Mouse (Mus musculus) kidney, adult 11 months (tissue): ENCODE measurements at regions not wholly inside any gene's neighbourhood (a gene's known extent, or its start where the extent isn't known, plus 50 kb on each side); places are given as distances from the start of the nearest gene placed in this dataset.

Experiments
- DNase-seq: peaks from one replicate; pipeline ENCODE4 v3.0.0; 2022

DNA sequence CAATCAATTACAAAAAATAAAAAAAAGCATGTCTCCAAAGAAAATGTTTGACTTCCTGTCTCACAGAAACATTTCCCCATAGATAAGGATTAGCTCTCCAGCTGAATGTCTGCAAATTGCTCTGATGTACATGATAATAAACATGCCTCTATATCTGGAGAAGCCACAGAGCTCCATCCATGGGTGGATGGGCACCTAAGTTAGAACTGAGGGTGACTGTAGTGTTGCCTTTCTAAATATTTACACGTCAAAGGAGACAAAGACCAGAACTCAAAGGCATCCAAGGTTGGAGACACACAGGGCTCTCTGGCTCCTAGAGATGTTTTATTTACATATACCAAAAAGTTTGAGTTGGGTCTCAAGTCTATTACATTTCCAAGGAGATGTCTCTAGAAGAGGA is 427.1 kb upstream of the Map3k7 start:
- no peak for DNase-seq

DNA sequence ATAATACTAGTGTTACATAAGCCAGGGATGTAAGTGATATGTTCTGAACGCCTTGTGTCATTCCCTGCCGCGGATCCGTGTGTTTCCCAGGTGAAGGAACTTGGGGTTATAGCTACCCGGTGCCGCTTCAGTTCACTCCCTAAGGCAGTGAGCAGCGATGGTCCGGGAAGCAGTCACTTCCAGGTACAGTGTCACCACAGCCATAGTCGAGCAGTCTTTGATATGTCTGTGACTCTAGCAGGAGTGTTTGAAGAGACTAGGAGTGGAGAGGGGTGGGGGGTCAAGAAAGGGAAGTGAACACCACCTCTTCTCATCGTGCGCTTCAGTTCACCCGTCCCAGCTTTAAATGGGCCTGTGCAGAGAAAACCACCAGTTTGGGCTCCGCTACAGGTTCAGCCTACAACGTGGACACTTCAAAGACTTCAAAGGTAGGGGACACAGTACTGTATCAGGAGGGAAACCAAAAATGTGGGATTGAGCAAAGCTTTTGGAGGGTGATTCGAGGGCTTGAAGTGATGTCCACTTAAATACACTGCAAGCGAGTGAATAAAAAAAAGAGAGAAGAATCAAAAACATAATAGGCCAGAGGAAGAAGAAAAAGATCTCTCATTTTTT is 410.0 kb upstream of the Map3k7 start:
- DNase-seq, result no peak

DNA sequence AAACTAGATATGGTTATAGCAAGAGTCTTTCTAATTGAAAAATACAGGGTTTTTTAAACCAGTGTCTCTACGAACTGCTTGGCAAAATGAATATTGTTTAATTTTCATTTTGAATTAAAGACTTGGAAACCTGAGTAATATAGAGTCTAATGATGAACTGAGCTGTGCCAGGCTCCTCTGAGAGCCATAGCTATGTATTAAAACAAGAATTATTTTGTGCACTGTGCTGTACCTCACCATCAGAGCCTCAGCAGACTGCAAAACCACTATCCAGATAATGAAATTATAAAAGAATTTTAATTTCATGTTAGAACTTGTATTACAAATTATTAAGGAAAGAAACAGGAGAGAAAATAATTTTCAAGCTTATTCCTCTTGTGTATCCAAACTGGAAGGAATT is 408.8 kb upstream of the Map3k7 start:
- DNase-seq, result no peak

DNA sequence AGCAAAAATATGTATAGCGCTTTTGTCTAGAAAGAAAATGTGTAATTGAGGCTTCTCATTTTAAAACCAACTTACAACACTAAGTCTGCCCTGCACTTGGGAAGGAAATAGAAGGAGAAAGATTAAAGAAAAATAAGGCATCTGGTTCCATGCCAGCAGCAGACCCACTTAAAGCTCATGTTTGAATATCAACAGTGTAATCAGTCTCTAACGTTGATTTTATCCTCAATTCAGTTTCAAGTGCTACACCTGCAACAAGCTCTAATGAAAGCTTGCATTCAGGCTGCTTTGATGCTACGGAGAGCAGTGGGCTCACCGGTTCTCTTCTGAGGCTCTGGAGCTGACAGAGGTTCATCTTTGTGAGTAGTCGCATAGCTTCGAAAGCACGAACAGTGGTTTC is 406.6 kb upstream of the Map3k7 start:
- DNase-seq, result no peak

DNA sequence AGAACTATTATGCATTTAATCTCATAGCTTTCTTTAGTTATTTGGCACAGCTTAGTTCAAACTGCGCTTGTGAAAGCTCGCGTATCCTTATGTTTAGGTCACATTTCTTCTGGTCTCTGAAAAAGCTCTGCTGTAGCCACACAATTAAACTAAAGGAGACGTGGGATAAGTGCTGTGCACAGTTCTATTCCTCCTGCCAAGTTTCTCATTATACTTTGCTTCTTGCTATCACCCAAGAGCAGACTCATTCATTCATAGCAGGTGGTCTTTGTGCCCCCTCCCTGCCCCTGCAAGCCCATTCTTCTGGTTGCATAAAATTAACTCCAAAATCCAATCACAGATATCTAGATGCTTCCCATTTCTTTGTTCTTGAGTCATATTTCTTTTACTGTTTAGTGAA is 403.6 kb upstream of the Map3k7 start:
- DNase-seq, result no peak

DNA sequence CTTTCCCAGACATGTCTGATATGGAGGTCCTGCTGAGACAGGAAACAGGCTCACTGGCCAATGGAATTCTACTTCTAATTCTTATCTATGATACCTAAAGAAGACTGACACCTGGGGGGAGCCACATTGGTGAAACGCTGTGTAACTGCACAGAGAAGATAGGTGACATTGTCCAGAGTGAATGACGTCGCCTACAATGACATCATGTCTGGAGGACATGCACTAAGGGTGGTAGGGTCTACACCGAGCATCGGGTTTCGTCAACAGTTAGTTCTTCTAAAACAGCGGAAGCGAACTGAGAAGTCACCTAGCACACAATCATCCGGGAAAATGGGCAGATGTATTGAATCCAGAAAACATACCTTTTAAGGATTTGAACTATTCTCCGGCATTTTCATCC is 402.7 kb upstream of the Map3k7 start:
- no peak for DNase-seq

DNA sequence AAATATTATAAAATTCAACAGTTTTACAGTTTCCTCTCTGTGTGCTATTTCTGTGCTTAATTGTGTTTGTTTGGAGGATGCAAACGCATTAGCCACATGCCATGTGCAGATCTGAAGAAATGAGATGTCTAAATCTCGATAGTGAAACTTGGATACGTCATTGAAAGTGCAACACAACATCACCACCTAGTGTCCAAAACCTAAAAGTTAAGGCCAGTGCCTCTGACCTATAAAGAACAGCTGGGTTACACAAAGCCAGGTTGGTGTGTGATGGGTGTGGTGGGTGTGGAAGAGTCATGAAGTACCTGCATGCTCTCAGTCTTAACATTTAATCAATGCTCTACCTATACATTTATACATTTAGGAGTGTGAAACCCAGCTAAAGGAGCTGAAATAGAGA is 402.1 kb upstream of the Map3k7 start:
- no peak for DNase-seq

DNA sequence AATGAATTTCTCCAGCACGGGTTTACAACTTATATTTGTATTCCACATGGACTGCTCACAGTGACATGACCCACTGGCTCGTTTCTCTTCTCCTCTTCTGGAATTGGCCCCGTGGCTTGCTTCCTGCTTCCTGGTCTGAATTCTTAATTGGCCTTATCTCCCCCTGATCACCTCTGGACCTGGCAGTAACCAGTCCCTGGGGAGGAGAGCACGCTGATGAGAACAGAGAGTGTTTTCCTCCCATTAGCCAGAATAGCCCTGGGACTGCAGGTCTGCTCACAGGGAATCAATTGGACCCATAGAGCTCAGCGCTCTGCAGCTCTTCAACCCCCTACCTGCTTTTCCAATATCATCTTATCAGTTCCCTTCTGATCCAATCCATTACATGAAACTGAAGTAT is 397.7 kb upstream of the Map3k7 start:
- no peak for DNase-seq

DNA sequence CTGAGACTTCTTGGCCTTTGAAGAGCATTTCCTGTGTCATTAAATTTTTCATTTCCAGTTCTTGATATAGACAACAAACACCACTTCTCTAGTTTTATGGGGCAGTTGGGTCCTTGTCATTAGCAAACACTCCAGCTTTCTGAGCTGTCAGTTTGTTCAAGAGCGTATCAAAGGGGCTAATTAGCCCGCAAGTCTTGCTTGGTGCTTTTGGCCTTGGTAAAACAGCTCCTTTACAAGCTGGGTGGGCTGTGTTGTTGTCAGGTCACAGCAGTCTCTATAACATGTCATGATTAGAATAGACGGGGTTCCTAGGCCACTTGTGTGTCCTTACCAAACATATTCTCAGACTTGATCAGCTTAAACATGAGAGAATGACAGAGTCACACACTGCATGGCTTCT is 397.1 kb upstream of the Map3k7 start:
- no peak for DNase-seq

DNA sequence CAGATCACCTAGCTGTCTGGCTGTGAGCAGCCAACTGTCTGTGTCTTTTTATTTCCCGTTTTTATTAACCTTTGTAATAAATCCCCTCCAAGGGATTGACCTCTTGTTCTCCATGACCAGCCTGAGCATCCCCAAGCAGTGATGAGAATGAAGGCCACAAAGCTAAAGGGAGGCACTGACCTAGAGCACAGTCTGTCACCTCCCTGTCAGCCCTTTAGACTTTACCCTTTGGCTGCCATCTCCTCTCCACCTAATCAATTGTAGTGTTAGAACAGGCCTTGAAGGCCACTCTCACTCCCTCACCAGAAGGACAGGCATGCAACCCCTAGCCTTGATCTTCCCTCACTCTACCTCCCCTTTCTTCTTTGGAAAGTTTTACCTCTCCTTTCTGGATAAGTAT is 394.2 kb upstream of the Map3k7 start:
- no peak for DNase-seq

DNA sequence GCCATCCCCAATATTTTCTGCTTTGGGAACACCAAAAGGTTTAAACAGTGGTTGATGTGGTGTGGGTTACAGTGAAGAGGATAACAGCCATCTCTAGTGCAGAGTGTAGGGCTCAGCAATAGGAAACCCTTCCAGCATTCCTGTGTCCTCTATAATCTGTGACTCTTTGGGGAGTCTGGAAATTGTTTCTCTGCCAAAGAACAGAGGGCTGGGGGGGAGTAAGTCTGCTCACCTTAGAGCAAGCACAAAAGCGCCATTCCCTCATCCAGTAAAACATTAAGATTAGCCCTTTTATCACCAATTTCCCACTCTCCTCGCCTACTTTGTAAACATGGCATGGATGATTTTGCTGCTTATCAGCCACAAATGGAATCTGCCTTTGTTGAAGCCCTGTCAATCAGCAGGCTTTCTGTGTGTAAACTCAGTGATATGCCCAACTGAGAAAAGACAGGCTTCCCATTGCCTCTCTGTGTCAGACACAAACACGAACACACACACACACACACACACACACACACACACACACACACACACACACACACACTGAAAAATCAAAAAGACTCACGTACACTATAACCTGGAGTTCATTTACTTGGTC is 386.8 kb upstream of the Map3k7 start:
- DNase-seq, result no peak

DNA sequence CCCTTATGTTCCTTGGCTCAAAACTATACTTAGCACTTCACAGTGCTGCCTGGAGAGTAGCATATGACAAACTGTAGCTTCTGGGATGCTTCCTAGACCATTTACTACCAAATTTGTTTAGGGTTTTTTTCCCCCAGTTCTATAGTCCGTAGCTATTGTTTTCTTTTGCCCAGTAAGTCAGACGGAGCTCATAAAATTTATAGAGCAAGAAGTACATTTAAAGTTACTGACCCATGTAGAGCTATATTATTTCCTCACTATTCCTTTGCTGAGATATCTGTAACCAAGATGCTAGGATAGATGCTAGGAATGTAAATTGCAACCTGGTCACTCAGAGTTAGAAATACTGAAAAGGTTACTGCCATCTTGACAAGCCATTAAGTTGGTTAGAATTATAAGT is 380.4 kb upstream of the Map3k7 start:
- DNase-seq, result no peak

DNA sequence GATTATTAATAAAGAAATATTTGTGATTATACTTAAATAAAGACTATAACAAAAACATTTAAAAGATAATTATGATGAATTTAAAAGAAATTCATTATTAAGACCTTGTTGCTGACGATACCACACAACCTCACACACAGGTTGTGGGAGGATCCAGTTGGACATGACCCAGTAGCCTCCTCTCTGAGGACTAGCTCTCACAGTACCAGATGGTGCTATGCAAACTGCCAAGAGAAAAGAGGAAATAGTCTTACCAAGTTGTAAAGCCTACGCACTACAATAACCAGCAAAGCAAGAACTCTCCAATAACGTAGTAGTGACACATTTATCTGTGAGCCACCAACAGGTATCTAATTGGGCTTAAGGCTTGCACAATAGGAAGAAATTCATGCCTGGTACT is 379.7 kb upstream of the Map3k7 start:
- no peak for DNase-seq

DNA sequence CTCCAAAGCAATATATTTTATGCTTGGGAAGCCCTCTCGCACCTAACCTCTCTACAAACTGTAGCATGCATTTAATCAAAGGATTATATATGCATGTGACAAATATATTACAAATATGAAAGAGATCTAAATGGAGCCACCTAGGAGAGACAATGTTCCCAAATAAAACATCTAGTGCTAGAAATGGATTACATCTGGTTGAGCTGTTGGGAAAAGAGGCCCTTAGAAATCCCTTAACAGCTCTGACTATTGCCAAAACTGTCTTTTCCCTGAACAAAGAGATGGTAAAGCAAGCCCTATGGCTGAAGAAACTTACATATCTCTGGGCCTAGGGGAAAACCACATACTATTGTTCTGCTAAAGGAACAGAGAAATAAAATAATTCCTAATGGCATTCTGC is 369.8 kb upstream of the Map3k7 start:
- no peak for DNase-seq

DNA sequence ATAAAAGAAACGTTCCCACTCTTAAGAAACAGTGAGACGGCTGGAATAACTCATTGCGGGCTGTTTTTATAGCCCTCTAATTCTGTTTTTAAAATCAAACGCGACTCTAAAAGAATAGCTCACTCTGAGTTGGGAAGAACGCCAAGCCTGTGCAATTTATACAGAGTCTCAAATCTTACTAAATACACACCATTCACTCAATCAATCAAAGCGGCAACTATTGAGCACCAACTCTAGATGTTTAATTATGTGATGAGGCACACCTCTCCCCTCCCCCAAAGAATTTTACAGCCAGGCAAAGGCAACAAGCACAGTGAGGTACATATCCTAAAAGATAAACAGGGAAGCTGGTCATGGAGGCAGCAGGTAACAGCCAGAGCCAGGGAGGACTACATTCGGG is 362.4 kb upstream of the Map3k7 start:
- DNase-seq, result no peak

DNA sequence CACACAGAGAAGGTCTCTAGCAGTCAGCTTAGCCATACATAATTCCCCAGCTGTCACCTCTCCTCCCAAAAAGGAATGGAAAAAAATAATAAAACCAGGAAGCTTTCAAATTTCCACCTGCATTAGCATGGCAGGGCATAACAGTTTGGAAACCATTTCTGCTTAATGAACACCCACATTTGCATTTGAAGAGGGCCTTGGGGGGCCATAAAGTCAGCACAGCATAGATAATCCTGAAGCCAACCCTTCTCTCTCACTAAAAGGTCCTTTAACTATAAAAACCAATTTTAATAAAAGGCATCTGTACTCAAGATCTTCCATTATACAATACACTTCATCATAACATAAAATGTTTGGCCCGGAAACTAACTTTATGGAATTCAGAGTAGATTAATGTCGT is 360.1 kb upstream of the Map3k7 start:
- DNase-seq, result no peak

DNA sequence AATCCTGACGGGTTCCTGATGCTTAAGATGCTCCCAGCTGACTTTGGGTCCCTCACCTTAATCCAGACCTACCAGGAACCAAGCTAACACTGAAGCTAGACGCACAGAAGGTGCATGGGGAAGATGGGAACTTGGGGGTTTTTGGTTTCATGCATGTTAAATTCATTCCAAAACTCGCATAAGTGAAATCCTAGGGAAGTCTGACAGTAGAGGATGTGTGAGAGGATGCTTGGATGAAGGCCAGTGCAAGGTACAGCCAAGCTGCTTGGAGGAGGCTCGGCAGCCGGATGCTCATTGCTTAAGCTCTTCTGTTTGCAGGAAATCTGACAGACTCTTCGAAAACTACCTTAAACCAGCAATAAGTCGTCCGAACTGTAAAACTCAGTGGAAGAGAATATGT is 355.1 kb upstream of the Map3k7 start:
- DNase-seq, result no peak

DNA sequence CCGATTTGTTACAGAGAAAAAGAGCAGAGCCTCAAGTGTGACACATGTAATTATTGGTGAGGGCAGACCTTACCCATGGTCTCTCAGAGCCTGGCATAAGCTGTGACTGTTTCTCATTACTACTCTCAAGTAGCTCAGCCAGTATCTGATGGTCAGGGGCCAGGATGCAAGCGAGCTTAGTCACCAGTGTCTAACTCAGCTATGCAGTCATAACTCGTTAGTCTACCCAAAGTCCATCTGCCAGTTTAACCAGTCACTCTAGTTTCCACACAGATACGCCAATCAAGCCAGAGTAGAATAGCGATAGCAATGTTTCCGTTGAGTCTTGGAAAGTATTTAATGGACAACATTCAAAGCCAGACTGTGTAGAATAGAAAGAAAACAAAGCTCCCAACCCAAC is 354.3 kb upstream of the Map3k7 start:
- DNase-seq, result no peak

DNA sequence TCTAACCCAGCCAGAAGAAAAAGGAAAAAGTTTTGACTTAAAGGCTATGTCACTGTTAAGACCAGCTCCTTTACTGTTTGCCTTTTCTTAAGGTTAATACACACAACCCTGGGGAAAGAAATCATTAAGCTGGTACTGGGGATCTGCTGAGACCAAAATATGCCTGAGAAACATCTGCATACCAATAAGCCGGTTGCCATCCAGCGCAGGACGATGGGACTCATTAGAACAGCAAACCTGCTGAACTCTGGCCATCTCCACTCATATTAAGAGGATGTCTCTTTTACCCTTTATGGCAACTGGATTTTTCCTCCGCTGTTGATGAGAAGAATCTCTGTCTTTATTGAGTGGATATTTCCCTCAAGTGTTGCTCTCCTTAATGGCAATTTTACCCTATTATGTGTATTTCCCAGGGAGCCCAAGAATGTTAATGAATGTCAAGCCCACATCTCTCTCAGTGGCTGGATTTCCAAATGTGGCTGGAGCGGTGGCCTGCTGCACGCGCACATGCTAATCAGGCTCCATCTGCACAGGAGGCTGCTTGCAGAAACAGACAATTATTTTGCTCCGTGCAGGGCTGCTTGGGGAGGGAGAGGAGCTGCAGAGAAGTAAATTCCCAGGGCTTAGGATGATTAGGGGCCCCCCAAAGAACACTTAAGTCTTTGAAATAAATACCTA is 351.6 kb upstream of the Map3k7 start:
- DNase-seq, result no peak

DNA sequence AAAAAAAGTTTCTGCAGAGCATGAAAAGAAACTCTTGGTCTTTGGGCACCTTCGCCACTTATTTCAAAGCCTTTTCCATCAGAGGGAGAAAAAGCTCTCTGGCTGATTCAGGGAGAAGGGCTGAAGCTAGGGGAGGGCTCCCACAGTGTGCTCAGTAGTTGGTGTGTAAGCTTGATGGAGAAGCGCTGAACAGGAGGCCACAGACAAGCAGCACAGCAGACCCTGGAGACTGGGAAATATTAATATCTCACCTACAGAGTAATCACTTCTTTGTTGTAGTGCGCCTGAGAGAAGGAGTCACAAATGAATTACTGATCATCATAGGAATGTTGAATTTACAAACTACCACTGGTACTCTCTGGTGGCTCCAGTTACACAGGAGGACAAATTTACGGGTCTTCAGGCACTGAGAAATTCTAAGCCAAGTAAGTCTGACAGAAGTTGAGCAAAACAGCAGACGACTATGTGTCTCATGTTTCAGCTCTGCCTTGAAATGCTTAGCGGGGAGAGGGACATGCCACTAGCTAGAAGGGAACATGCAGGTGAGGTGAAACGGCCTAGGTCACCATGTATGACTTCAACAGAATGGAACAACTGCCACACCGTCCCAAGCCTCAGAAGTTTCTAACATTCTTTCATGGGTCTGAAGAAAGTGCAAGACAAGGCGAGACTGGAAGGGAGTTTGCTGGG is 350.9 kb upstream of the Map3k7 start:
- DNase-seq, result no peak

DNA sequence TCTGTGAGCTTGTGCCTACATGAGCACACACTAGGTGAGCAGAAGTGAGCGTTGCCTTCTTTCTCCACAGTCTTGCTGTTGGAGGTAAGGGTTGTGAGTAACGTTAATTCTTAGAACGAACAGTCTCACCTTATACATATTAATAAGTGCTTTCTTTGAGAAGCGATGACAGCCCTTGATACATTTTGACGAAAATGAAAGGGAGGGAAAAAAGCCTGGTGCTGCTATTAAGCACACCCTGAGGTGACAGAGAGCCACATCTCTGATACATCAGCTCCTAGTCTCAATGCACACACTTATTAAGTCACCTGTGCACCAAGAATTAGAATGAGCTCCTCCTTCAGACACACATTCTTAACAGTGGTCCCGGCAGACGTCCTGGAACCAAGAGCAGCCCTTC is 346.3 kb upstream of the Map3k7 start:
- no peak for DNase-seq

DNA sequence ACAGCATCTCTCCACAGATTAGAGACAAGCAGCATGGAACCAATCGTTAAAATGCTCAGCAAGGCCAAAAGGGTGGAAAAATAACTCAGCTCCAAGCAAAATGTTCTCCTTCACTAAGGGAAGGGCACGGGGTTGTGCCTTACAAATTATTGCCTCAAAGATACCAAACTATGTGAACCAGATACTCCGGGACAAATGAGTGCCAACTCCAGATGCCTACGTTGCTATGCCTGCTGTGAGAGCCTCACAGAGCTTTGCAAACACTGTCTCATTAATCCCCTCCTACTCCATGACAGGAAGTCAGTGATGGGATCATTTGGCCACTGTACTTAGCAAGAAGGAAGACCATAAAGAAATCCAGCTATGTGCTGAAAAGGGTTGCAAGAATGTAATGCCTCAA is 345.9 kb upstream of the Map3k7 start:
- DNase-seq, result no peak

DNA sequence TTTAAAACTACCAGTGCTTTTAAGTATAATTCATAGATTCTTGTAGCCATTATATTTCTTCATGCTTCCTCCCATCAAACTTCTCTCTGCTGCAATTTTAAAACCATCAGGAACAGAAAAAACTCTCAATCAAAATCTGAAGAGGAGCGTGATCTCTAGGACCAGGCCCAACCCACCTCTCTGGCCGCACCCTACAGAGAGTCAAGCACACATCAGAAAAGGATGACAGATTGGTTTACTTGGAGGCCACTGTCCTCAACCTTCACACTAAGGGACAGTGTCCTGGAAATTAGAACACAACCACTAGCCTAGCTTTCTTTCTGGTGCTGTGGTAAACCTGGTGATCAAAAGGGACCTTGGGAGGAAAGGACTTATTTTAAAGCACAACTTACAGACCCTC is 342.7 kb upstream of the Map3k7 start:
- DNase-seq, result no peak

DNA sequence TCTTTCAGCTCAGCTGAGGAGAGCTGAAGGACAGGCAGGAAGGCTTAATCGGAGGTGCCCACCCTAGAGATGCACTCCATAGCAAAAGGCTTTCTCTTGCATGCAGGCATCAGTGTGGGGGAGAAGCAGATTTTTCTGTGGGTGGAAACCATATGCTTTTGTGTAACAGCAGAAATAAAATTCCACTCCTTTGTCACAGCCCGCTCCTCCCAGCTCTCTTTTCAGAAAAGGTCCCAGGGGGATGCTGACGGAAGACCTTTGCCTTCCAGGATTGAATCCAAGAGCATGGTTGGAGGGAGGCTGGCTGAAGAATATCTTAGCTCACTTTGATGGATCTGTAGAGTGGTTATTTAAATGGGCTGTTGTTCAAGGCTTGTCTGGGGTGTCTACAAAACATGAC is 336.8 kb upstream of the Map3k7 start:
- no peak for DNase-seq
